Mouse (Mus musculus) testis, adult 2 months (tissue): ENCODE results near the gene Galnt13.

Source experiments
- CTCF ChIP-seq: fragments of 200-500 bp; IDR thresholded peaks from 2 replicates; pipeline ENCODE4 v1.5.1; 2012; ENCODE audit warnings: low read depth, mild to moderate bottlenecking, inconsistent platforms, low read length, moderate library complexity; ENCODE audit not compliant: control insufficient read depth, insufficient read depth, insufficient replicate concordance
- POLR2A ChIP-seq: fragments of 200-500 bp; IDR thresholded peaks from 2 replicates; pipeline ENCODE4 v1.6.1; 2012; ENCODE audit warnings: low read depth, mild to moderate bottlenecking, inconsistent platforms, low read length, moderate library complexity; ENCODE audit not compliant: control insufficient read depth

DNA sequence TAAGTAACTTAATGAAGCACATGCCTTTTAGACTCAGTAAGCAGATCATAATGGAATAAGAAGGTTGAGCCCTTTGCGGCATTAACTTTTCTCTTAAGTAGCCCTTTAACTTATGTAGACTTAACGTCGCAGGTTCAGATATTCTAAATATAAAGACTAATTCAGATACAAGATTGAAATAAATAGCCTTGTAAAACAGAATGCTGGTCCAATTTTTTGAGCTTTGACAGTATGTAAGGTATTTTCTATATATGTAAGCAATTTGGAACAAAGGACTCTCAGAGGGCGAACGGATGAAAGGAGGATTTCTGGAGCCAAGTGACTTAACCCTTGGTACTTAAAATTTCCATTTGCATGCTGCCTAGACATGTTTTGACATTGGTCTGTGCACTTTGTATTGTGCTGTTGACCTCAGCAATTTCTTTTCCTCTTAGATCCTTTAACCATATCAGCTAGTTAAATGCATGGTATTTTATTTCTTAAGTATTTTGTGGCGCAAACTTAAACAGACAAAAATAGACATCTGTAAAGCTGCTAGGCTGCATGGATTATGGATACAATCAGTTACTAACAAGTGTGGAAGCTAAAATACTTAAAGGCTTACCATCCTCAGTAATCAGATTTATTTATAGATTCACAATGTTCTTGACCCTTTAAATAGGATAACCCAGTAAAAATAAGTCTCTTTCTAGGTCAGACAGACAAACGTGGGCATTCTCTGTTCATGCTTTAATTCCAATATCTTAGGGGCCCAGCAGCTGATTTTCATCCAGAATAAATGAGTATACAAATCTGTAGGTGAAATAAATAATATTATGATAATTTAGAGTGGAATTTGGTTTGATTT, 629.6 kb downstream of the Galnt13 start:
- TF ChIP-seq CTCF: no peak
- no peak for TF ChIP-seq POLR2A
